Mouse (Mus musculus) G1E (cell line): ENCODE results near the gene Crygn. TPM values are rescaled to one million over a fixed set of nuclear protein-coding genes. Genes with fewer than 3 reads are reported as not detected.
"Not testable (repeated sequence)": the region's sequence is repeated elsewhere in the genome, so short reads cannot be mapped to it uniquely, and the experiment has no call there.

Experiments used
- ATAC-seq: 2 replicates; pipeline ENCODE4 v1.8.0; 2016; ENCODE audit warnings: mild to moderate bottlenecking; ENCODE audit not compliant: insufficient number of reproducible peaks, poor library complexity, low FRiP score, severe bottlenecking; ENCODE audit errors: extremely low read depth
- DNase-seq: peaks from one replicate; pipeline ENCODE4 v3.0.0; 2012; ENCODE audit warnings: low spot score
- H3K27me3 ChIP-seq: 2 replicates; pipeline ENCODE4 v1.6.1; 2012; ENCODE audit warnings: mild to moderate bottlenecking, low read length, inconsistent platforms; ENCODE audit not compliant: insufficient read depth
- H3K36me3 ChIP-seq: replicated peaks from 2 replicates; pipeline ENCODE3; 2012; ENCODE audit warnings: mild to moderate bottlenecking, inconsistent platforms
- H3K4me1 ChIP-seq: 2 replicates; pipeline ENCODE4 v1.6.1; 2012; ENCODE audit warnings: low read depth, low read length, inconsistent platforms, mixed read lengths; ENCODE audit not compliant: insufficient read depth
- H3K4me3 ChIP-seq: 2 replicates; pipeline ENCODE4 v1.5.1; 2012; ENCODE audit warnings: low read depth, mild to moderate bottlenecking, inconsistent platforms, low read length, moderate library complexity, mixed read lengths
- H3K9me3 ChIP-seq: replicated peaks from 2 replicates; pipeline ENCODE4 v1.6.1; 2012; ENCODE audit warnings: inconsistent platforms
- CTCF ChIP-seq: IDR thresholded peaks from 2 replicates; pipeline ENCODE4 v1.5.1; 2012; ENCODE audit warnings: low read depth, low read length, inconsistent platforms, mixed read lengths
- GATA1 ChIP-seq: IDR thresholded peaks from 2 replicates; pipeline ENCODE4 v1.6.1; 2012; ENCODE audit warnings: borderline replicate concordance, low read length, inconsistent platforms, mixed read lengths
- GATA2 ChIP-seq: IDR thresholded peaks from 2 replicates; pipeline ENCODE4 v1.6.1; 2012; ENCODE audit warnings: low read depth, low read length, inconsistent platforms, borderline replicate concordance
- POLR2AphosphoS5 ChIP-seq: IDR thresholded peaks from 2 replicates; pipeline ENCODE4 v1.6.1; 2012; ENCODE audit warnings: low read depth, low read length, inconsistent platforms; ENCODE audit not compliant: insufficient replicate concordance
- TAL1 ChIP-seq: conservative IDR thresholded peaks from 2 replicates; pipeline ENCODE4 v1.6.1; 2012; ENCODE audit warnings: low read depth, low read length, inconsistent platforms, mixed read lengths
- polyA plus RNA-seq: library from polyadenylated mRNA; stranded (reverse); fragments of >175 nt; gene quantifications from 2 replicates; pipeline ENCODE4 v1.2.3, GENCODE M21; 2012
- total RNA-seq, 2 experiments: library from RNA; stranded (forward) in 1 of 2; stranded (reverse) in 1 of 2; fragments of 200-1000 nt in 1 of 2; fragments of >200 nt in 1 of 2; fragmentation: Nextera tagmentation in 1 of 2; gene quantifications; 2 replicates each; pipeline ENCODE4 v1.2.3; 2014 to 2017

Crygn gene
- total and polyA plus RNA-seq, 3 experiments = 0.95 TPM; not detected in 2

GRCm38 (mm10) chr5:24778082-24778842 is 20.5 kb upstream of the Crygn start:
- no peaks in the 10 kb centered on the region for H3K9me3 ChIP-seq
- TF ChIP-seq GATA1 = no peak
- no peak for TF ChIP-seq TAL1
- no peak for TF ChIP-seq POLR2AphosphoS5
- TF ChIP-seq CTCF = no peak
- no peak for TF ChIP-seq GATA2
- ATAC-seq (no peak), DNase-seq (no peak)
- no peak overlapping the region for H3K4me3 ChIP-seq
- H3K4me1 ChIP-seq = peaks cover 19% of the 10 kb centered on the region
- no peaks in the 10 kb centered on the region for H3K36me3 ChIP-seq
- peaks cover 14% of the 10 kb centered on the region for H3K27me3 ChIP-seq

DNA sequence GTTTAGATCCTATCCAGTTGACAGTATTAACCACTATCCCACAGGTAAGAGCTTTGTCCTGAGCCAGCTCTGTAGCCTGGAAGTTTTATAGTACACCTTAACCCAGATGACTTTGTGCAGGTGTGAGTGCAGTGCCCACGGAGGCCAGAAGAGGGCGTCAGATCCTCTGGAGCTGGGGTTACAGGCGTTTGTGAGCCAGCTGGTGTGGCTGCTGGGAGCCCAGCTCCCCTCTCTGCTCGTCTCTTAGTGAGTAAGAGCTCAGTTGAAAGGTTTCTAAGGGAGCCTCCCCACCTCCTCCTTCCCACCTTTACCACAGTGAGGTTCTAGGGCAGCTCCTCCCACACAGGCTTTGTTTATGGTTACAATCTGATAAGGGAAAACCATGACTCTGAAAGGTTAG is 18.9 kb upstream of the Crygn start:
- Histone ChIP-seq H3K27me3 (peaks cover 13% of the 10 kb centered on the region), H3K36me3 (no peaks in the 10 kb centered on the region), H3K9me3 (no peaks in the 10 kb centered on the region), H3K4me3 (no peak overlapping the region; the same call in 1 of the 2 replicates), H3K4me1 (peaks cover 19% of the 10 kb centered on the region)
- ATAC-seq (peak; percentile 40), DNase-seq (peak; percentile 43)
- TF ChIP-seq POLR2AphosphoS5 (no peak), TAL1 (no peak), GATA2 (no peak), CTCF (no peak), GATA1 (no peak)

- not testable (repeated sequence) for DNase-seq, ATAC-seq, H3K36me3 ChIP-seq, H3K27me3 ChIP-seq, H3K4me3 ChIP-seq, H3K9me3 ChIP-seq
- H3K4me1 ChIP-seq = peaks cover 16% of the 10 kb centered on the region
Observed at GRCm38 (mm10) chr5:24774549-24774948, 16.7 kb upstream of the Crygn start.

DNA sequence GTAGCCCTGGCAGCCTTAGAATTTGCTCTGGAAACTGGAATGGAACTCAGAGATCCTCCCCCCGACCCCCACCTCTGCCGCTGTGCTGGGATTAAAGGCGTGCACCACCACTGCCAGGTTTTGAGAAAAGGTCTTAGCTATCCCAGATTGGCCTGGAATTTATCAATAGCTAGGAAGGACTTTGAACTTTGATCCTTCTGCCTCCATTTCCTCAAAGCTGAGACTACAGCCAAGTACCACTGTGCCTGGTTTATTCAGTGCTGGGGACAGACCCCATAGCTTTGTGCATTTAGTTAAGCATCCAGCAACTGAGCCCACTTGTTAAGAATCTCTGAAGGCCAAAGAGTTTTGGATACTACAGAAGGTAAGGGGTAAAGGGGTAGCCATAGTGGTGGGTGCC is 877 bp downstream of the Crygn start:
- H3K4me3 ChIP-seq = no peak overlapping the region
- TF ChIP-seq GATA2 = no peak
- TF ChIP-seq GATA1 = no peak
- no peak for TF ChIP-seq TAL1
- no peaks in the 10 kb centered on the region for H3K9me3 ChIP-seq

DNA sequence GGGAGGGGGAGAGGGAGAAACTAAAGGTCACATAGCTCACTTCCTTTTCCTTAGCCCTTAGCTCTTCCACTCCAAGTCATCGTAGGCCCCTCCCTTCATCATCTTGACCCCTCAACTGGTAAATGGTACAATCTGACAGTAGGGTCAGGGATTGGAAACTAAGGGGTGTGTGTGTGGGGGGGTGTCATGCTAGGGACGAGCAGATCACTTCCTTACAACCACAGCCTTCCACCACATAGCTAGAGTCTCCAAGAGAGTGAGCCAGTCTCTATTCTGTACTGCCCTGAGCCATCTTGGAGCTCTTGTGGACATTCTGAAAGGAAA is 5.7 kb downstream of the Crygn start:
- Histone ChIP-seq H3K4me3 (no peak overlapping the region; the same call in 1 of the 2 replicates), H3K9me3 (no peaks in the 10 kb centered on the region), H3K36me3 (no peaks in the 10 kb centered on the region), H3K4me1 (peaks cover 21% of the 10 kb centered on the region), H3K27me3 (peaks cover 47% of the 10 kb centered on the region)
- TF ChIP-seq GATA1 (no peak), GATA2 (no peak), POLR2AphosphoS5 (no peak), CTCF (no peak), TAL1 (no peak)
- ATAC-seq (no peak), DNase-seq (no peak)

More for the DNA sequence above, 877 bp downstream of the Crygn start:
- DNase-seq (no peak), ATAC-seq (no peak)
- Histone ChIP-seq H3K4me1 (peaks cover 5% of the 10 kb centered on the region), H3K27me3 (peaks cover 25% of the 10 kb centered on the region), H3K36me3 (no peaks in the 10 kb centered on the region)

- no peak for ATAC-seq
- H3K36me3 ChIP-seq = no peaks in the 10 kb centered on the region
- H3K9me3 ChIP-seq = no peaks in the 10 kb centered on the region
- TF ChIP-seq CTCF (no peak), TAL1 (no peak), GATA1 (no peak), POLR2AphosphoS5 (no peak), GATA2 (no peak)
- peak; percentile 19 for DNase-seq
- H3K27me3 ChIP-seq = peaks cover 47% of the 10 kb centered on the region
- H3K4me1 ChIP-seq = peaks cover 21% of the 10 kb centered on the region
- H3K4me3 ChIP-seq = peak overlapping the region; percentile 24; the same call in 1 of the 2 replicates
Observed at GRCm38 (mm10) chr5:24751305-24752174, 6.3 kb downstream of the Crygn start.
